Mouse (Mus musculus): ENCODE measurements around the gene Atxn7l1.

- TF ChIP-seq TAL1 (IDR thresholded peaks at IDR 0.05; ENCODE audit: low read length) (no peak), GATA1 (IDR thresholded peaks at IDR 0.05; ENCODE audit: low read length) (no peak)
These were observed 10.8 kb downstream of the Atxn7l1 start for GRCm38 (mm10) chr12:33158256-33158655.

Data from erythroblast, embryonic 14.5 days (primary cell).